Mouse (Mus musculus) hindbrain, embryonic 14.5 days (tissue): ENCODE measurements around the gene Btg3. TPM values are rescaled to one million over a fixed set of nuclear protein-coding genes. Genes with fewer than 3 reads are reported as not detected.
A peak's percentile ranks its signal among the peaks of the same experiment; 100 is the strongest.
"Not testable (repeated sequence)": the region's sequence is repeated elsewhere in the genome, so short reads cannot be mapped to it uniquely, and the experiment has no call there.

Source experiments
- ATAC-seq: fragments of 200-750 bp; cut with Nextera tagmentation; 2 replicates; pipeline ENCODE4 v1.8.0; 2017; ENCODE audit warnings: moderate number of reproducible peaks, mild to moderate bottlenecking, moderate TSS enrichment, moderate library complexity; ENCODE audit not compliant: low FRiP score
- DNase-seq: peaks from one replicate; pipeline ENCODE4 v3.0.0-alpha.2; 2015; ENCODE audit warnings: low spot score
- H3K27ac ChIP-seq: fragments of 300-500 bp; sonication (generic); 2 replicates; pipeline ENCODE4 v1.5.1; 2014; ENCODE audit warnings: mild to moderate bottlenecking, moderate library complexity
- H3K27me3 ChIP-seq: fragments of 300-500 bp; sonication (generic); 2 replicates; pipeline ENCODE4 v1.6.1; 2014; ENCODE audit warnings: mild to moderate bottlenecking, low read length, mixed read lengths; ENCODE audit not compliant: control insufficient read depth, insufficient read depth
- H3K36me3 ChIP-seq: fragments of 300-500 bp; sonication (generic); replicated peaks from 2 replicates; pipeline ENCODE4 v1.6.1; 2014; ENCODE audit not compliant: control insufficient read depth, insufficient read depth
- H3K4me1 ChIP-seq: fragments of 300-500 bp; sonication (generic); replicated peaks from 2 replicates; pipeline ENCODE4 v1.6.1; 2014; ENCODE audit warnings: antibody characterized with exemption, low read length, mixed read lengths; ENCODE audit not compliant: control insufficient read depth, insufficient read depth
- H3K4me2 ChIP-seq: fragments of 300-500 bp; sonication (generic); replicated peaks from 2 replicates; pipeline ENCODE4 v1.6.1; 2014; ENCODE audit warnings: mild to moderate bottlenecking, moderate library complexity
- H3K4me3 ChIP-seq: fragments of 300-500 bp; sonication (generic); replicated peaks from 2 replicates; pipeline ENCODE4 v1.5.1; 2014; ENCODE audit warnings: mild to moderate bottlenecking, low read length
- H3K9ac ChIP-seq: fragments of 300-500 bp; sonication (generic); 2 replicates; pipeline ENCODE4 v1.6.1; 2014
- H3K9me3 ChIP-seq: fragments of 300-500 bp; sonication (generic); 2 replicates; pipeline ENCODE4 v1.6.1; 2016; ENCODE audit warnings: low read length; ENCODE audit not compliant: control insufficient read depth
- WGBS: fragments of 180-500 bp; shearing (Covaris S2); extraction: QIAGEN DNeasy Blood & Tissue Kit; methylation state at CpG from one replicate; pipeline ENCODE4 v1.1.7; 2014; 5-methylcytosine and 5-hydroxymethylcytosine counted together
- polyA plus RNA-seq: library from polyadenylated mRNA; unstranded; fragments of >200 nt; fragmentation: Nextera tagmentation; extraction: Ambion mirVana; gene quantifications from 2 replicates; pipeline ENCODE4 v1.2.1, GENCODE M21; 2014

The Btg3 gene
- polyA plus RNA-seq, 1 experiment from 2014 or later, result 20.4 TPM

DNA sequence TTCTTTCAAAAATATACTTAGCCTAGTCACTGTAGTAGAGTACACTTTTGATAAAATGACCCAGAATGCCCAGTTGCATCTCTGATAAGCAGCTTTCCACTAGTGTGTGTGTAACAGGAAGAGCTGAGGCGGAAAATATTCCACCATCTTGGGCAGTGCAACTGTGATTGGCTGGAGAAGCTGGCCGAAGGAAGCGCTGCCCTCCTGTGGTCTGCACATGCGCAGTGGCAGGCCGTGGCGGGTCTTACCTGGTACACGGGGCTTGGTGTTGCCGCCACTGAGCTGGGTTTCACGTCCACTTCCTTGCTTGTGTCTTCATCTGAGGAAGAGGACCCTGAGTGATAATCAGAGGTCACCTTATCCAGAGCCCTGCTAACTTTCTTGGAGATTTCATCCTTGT, 12.4 kb downstream of the Btg3 start:
- WGBS, result 94% methylated on average over 9 of the region's 9 CpGs

GRCm38 (mm10) chr16:78361466-78361865, 15.5 kb downstream of the Btg3 start:
- Histone ChIP-seq H3K4me3 (no peak overlapping the region), H3K4me2 (no peak overlapping the region), H3K9ac (no peak overlapping the region), H3K27ac (no peak overlapping the region), H3K4me1 (no peaks in the 10 kb centered on the region), H3K9me3 (no peaks in the 10 kb centered on the region), H3K36me3 (peaks cover 40% of the 10 kb centered on the region), H3K27me3 (no peaks in the 10 kb centered on the region)
- WGBS, result 89% methylated on average over 4 of the region's 4 CpGs
- ATAC-seq (no peak), DNase-seq (no peak)

More for the DNA sequence above, 12.4 kb downstream of the Btg3 start:
- not testable (repeated sequence) for H3K9ac ChIP-seq, H3K4me1 ChIP-seq, ATAC-seq, H3K4me3 ChIP-seq, H3K27ac ChIP-seq, H3K9me3 ChIP-seq, DNase-seq, H3K4me2 ChIP-seq, H3K27me3 ChIP-seq
- peaks cover 52% of the 10 kb centered on the region for H3K36me3 ChIP-seq

DNA sequence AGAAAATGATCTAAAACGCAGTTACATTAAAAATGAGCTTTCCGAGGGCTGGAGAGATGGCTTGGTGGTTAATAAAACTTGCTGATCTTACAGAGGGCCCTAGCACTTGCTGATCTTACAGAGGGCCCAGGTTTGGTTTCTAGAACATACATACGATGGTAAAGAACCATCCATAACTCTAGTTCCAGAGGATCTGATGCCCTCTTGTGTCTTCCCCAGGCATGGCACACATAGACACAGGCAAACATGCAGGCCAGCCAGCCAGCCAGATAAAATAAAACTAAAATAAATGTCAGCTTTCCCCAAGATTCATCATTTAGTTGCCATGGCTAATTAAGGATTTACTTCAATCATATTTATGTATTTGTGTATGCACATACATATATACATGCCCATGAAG, 19.2 kb downstream of the Btg3 start:
- H3K4me1 ChIP-seq, result no peaks in the 10 kb centered on the region
- H3K9ac ChIP-seq, result no peak overlapping the region
- no peak overlapping the region for H3K4me2 ChIP-seq
- H3K36me3 ChIP-seq, result peaks cover 19% of the 10 kb centered on the region; the same call in 1 of the 2 replicates
- ATAC-seq (no peak), DNase-seq (no peak)
- H3K4me3 ChIP-seq, result no peak overlapping the region
- H3K27me3 ChIP-seq, result no peaks in the 10 kb centered on the region
- 91% methylated on average over 3 of the region's 3 CpGs for WGBS
- no peaks in the 10 kb centered on the region for H3K9me3 ChIP-seq
- H3K27ac ChIP-seq, result no peak overlapping the region

DNA sequence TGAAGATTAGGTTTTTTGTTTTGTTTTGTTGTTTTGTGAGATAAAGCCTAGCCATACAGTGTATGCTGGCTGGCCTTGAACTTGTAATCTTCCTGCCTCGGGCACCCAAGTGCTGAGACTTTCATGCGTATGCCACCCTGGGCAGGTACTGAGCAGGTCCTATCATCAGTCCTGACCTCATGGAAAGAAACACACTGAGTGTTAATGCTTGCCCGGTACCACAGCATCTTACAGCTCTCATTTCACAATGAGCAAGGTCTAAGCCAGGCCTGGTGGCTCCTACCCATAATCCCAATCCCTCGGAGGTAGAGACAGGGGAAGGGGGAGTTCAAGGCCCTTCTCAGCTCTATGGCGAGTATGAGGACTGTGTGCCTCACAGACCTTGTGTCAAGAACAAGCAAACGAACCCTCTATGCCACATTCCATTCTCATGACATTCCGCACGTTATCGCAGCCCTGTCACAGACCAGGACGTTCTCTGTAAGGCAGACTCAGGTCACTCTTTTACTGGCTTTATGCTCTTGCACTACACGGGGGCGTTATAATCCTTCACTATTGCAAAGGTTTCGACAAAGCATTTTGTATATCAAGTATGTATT, 29.6 kb downstream of the Btg3 start:
- no peak overlapping the region for H3K4me3 ChIP-seq
- no peaks in the 10 kb centered on the region for H3K9me3 ChIP-seq
- no peak overlapping the region for H3K27ac ChIP-seq
- DNase-seq (no peak), ATAC-seq (no peak)
- no peak overlapping the region for H3K9ac ChIP-seq
- no peak overlapping the region for H3K4me2 ChIP-seq
- H3K27me3 ChIP-seq, result no peaks in the 10 kb centered on the region
- H3K4me1 ChIP-seq, result no peaks in the 10 kb centered on the region
- 90% methylated on average over 13 of the region's 13 CpGs for WGBS
- H3K36me3 ChIP-seq, result no peaks in the 10 kb centered on the region; the same call in 1 of the 2 replicates

GRCm38 (mm10) chr16:78346662-78347327, 30.2 kb downstream of the Btg3 start:
- no peaks in the 10 kb centered on the region for H3K4me1 ChIP-seq
- no peaks in the 10 kb centered on the region for H3K9me3 ChIP-seq
- WGBS, result 93% methylated on average over 2 of the region's 2 CpGs
- H3K27ac ChIP-seq, result no peak overlapping the region
- no peak overlapping the region for H3K4me3 ChIP-seq
- no peak overlapping the region for H3K9ac ChIP-seq
- DNase-seq (peak; percentile 48), ATAC-seq (no peak)
- H3K27me3 ChIP-seq, result no peaks in the 10 kb centered on the region
- no peak overlapping the region for H3K4me2 ChIP-seq
- no peaks in the 10 kb centered on the region; the same call in 1 of the 2 replicates for H3K36me3 ChIP-seq

DNA sequence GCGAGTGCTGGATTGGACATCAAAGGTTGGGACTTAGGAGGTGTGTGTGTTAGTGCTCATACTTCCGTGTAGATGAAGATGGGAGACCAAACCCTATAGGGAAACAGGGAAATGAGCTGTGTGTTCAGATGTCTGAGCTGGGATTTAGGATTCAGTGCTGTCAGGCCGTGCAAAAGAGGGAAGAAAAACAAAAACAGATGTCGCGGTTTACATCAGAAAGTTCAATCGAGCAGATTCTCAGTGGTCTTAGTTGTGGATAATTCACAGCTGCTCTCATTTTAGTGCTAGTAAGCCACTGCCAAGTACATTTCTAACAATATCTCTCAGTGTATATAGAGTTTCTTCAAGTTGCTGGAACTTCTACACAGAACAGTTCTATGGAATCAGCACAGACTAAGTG, 33.2 kb downstream of the Btg3 start:
- no peak for ATAC-seq
- no peak overlapping the region for H3K4me3 ChIP-seq
- 79% methylated on average over 6 of the region's 6 CpGs for WGBS
- no peak for DNase-seq
- H3K4me2 ChIP-seq, result no peak overlapping the region
- no peak overlapping the region for H3K9ac ChIP-seq
- no peaks in the 10 kb centered on the region for H3K27me3 ChIP-seq
- no peaks in the 10 kb centered on the region for H3K4me1 ChIP-seq
- H3K9me3 ChIP-seq, result no peaks in the 10 kb centered on the region
- H3K36me3 ChIP-seq, result peaks cover 21% of the 10 kb centered on the region; the same call in 1 of the 2 replicates
- H3K27ac ChIP-seq, result no peak overlapping the region

GRCm38 (mm10) chr16:78342767-78343166, 34.2 kb downstream of the Btg3 start:
- Histone ChIP-seq H3K4me2 (no peak overlapping the region), H3K9me3 (no peaks in the 10 kb centered on the region), H3K36me3 (peaks cover 23% of the 10 kb centered on the region; the same call in 1 of the 2 replicates), H3K4me3 (no peak overlapping the region), H3K27me3 (no peaks in the 10 kb centered on the region), H3K27ac (no peak overlapping the region), H3K9ac (no peak overlapping the region), H3K4me1 (no peaks in the 10 kb centered on the region)
- ATAC-seq (no peak), DNase-seq (no peak)
- 91% methylated on average over 5 of the region's 5 CpGs for WGBS

DNA sequence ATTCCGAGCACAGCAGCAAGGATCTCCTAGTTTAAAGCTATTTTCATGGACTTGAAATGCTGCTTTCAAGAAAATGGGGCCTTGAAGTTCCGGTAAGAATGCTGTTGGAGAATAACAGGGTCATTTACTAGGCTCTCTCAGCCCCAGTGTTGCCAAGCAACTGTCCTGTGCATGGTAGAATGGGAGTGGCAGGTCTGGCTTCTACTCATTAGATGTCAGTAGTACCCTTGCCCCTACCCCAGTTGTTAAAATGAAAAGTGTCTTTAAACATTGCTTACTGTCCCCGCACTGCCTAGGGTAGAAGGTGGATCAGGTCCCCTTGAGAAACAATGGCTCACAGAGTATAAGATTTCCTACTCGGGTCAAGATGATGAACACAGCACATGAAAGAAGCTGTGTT, 35.6 kb downstream of the Btg3 start:
- H3K4me1 ChIP-seq, result no peaks in the 10 kb centered on the region
- H3K27me3 ChIP-seq, result no peaks in the 10 kb centered on the region
- 62% methylated on average over 4 of the region's 4 CpGs for WGBS
- H3K9me3 ChIP-seq, result no peaks in the 10 kb centered on the region
- no peak for DNase-seq
- ATAC-seq, result no peak; the same call in 1 of the 2 replicates
- H3K36me3 ChIP-seq, result peaks cover 27% of the 10 kb centered on the region; the same call in 1 of the 2 replicates
- no peak overlapping the region for H3K9ac ChIP-seq
- H3K4me3 ChIP-seq, result no peak overlapping the region
- no peak overlapping the region for H3K27ac ChIP-seq
- no peak overlapping the region for H3K4me2 ChIP-seq

GRCm38 (mm10) chr16:78337226-78337625, 39.8 kb downstream of the Btg3 start:
- H3K4me1 ChIP-seq, result no peaks in the 10 kb centered on the region
- no peak for DNase-seq
- no peak overlapping the region for H3K4me3 ChIP-seq
- H3K9ac ChIP-seq, result no peak overlapping the region
- WGBS, result 71% methylated on average over 8 of the region's 8 CpGs
- peaks cover 68% of the 10 kb centered on the region for H3K36me3 ChIP-seq
- no peaks in the 10 kb centered on the region for H3K9me3 ChIP-seq
- H3K4me2 ChIP-seq, result no peak overlapping the region
- ATAC-seq, result no peak
- H3K27me3 ChIP-seq, result no peaks in the 10 kb centered on the region
- H3K27ac ChIP-seq, result no peak overlapping the region
